Mouse (Mus musculus): ENCODE measurements at regions not wholly inside any gene's neighbourhood (a gene's known extent, or its start where the extent isn't known, plus 50 kb on each side); places are given as distances from the start of the nearest gene placed in this dataset.

DNA sequence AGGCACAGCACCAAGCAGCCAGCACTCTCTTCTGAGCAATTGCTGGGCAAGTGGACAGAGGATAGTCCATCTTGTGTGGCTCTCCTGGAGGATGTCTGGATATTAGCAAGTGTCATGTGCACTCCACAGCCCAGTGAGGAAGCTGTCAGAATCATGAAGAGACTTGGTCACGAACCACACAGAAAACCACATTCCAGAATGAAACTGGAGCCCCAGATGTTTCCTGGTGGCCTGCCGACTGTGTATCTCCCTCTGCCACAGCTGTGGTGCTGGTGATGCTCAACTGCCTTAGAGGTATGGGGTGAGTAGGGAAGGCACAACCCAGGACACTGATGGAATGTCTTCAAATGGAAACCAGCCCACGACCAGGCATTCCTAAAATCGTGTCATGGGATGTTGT, 57.0 kb upstream of the Irs2 start:
- TF ChIP-seq CTCF (IDR thresholded peaks at IDR 0.05; ENCODE audit: borderline replicate concordance, insufficient read depth, low read depth, low read length) = no peak
- TF ChIP-seq POLR2A (IDR thresholded peaks at IDR 0.05; ENCODE audit: borderline replicate concordance, insufficient read depth, low read length) = no peak

All from cerebellum, adult 2 months (tissue).